Mouse (Mus musculus): ENCODE measurements around the gene Btbd9. TPM values are rescaled to one million over a fixed set of nuclear protein-coding genes. Genes with fewer than 3 reads are reported as not detected.

Btbd9 gene
- polyA plus RNA-seq, 1 experiment from 2014 or later = 63.1 TPM

DNA sequence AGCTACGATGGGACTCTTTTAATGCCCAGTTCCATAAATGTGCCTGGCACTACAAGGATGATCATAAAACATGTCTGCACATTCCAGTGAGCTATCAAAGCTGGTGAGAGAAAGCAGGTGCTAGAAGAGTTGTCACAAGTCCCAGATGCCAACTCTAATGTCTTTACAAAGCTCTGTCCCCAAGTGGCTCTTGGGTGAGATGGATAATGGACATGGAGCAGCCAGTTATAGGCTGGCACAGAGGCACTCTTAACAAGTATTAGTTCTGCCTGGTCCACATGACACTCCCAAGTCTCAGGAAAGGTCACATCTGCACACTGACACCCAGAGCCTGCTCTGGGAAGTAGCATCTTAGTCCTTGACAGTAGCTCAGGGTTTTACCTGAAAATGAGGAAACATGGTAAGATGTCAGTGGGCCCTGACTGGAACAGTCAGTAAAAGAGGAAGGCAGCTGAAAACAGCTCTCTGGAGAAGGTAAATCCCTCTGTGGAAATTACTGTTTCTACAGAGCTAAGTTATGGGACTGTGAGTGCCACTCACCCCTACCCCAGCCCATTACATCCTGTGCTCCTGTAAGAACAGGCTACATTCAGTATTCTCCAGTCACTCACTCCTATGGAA is 91.7 kb downstream of the Btbd9 start:
- ATAC-seq (ENCODE audit: insufficient number of reproducible peaks, insufficient read depth, low FRiP score, low read depth) = no peak
- 98% methylated on average over 1 of the region's 1 CpGs for WGBS
- Histone ChIP-seq H3K27ac (ENCODE audit: low read length) (no peak overlapping the region), H3K4me1 (ENCODE audit: control insufficient read depth, insufficient read depth, low read length) (no peaks in the 10 kb centered on the region), H3K9ac (replicated peaks; ENCODE audit: low read depth, low read length) (no peak overlapping the region), H3K9me3 (ENCODE audit: control insufficient read depth, low read depth, low read length) (no peaks in the 10 kb centered on the region), H3K36me3 (ENCODE audit: control insufficient read depth, insufficient read depth, low read length) (no peaks in the 10 kb centered on the region), H3K4me2 (replicated peaks; ENCODE audit: low read depth, low read length) (no peak overlapping the region), H3K27me3 (ENCODE audit: control insufficient read depth, insufficient read depth, low read length) (no peaks in the 10 kb centered on the region), H3K4me3 (ENCODE audit: low read depth, low read length) (no peak overlapping the region)

DNA sequence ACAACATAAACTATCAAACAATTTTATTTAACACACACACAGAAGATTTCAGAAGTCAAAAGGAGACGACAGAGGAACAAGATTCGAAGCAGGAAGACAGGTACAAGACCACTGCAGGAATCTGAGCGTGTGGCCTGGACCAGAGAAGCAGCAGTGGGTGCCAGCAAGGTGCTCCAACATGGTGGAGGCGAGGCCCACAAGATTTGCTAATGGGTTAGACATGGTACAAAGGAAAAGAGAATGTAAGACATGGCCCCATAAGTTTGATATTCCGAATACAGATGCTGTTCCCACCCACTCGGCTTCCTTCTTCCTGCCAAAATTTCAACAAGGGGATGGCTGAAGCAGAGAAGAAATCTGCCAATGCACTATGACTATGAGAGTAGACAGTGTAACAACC is 94.5 kb downstream of the Btbd9 start:
- Histone ChIP-seq H3K27me3 (ENCODE audit: control insufficient read depth, insufficient read depth, low read length) (no peaks in the 10 kb centered on the region), H3K27ac (ENCODE audit: low read length) (no peak overlapping the region), H3K9me3 (ENCODE audit: control insufficient read depth, low read depth, low read length) (no peaks in the 10 kb centered on the region), H3K36me3 (ENCODE audit: control insufficient read depth, insufficient read depth, low read length) (no peaks in the 10 kb centered on the region), H3K4me3 (ENCODE audit: low read depth, low read length) (no peak overlapping the region), H3K4me2 (replicated peaks; ENCODE audit: low read depth, low read length) (no peak overlapping the region), H3K9ac (replicated peaks; ENCODE audit: low read depth, low read length) (no peak overlapping the region), H3K4me1 (ENCODE audit: control insufficient read depth, insufficient read depth, low read length) (no peaks in the 10 kb centered on the region)
- 86% methylated on average over 6 of the region's 6 CpGs for WGBS
- no peak for ATAC-seq (ENCODE audit: insufficient number of reproducible peaks, insufficient read depth, low FRiP score, low read depth)

DNA sequence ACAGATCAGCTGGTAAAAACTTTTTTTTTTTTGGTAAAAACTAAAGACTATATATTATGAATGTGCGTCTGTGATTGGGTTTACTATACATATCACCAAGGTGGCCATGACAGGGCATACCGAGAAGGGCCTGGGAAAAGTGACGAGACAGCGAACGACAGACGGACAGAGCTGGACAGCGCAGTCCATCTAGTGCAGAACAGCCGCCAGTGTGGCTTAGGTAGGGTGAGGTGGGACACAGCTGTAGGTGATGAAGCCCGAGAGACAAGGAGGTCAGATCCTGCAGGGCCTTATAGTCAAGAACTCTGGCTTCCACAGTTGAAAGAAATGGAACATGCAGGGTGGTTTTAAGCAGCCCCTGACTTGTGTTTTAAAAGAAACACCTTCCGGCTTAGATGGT is 94.9 kb downstream of the Btbd9 start:
- no peak for ATAC-seq (ENCODE audit: insufficient number of reproducible peaks, insufficient read depth, low FRiP score, low read depth)
- Histone ChIP-seq H3K4me1 (ENCODE audit: control insufficient read depth, insufficient read depth, low read length) (no peaks in the 10 kb centered on the region), H3K9ac (replicated peaks; ENCODE audit: low read depth, low read length) (no peak overlapping the region), H3K27ac (ENCODE audit: low read length) (no peak overlapping the region), H3K27me3 (ENCODE audit: control insufficient read depth, insufficient read depth, low read length) (no peaks in the 10 kb centered on the region), H3K36me3 (ENCODE audit: control insufficient read depth, insufficient read depth, low read length) (no peaks in the 10 kb centered on the region), H3K4me2 (replicated peaks; ENCODE audit: low read depth, low read length) (no peak overlapping the region), H3K9me3 (ENCODE audit: control insufficient read depth, low read depth, low read length) (no peaks in the 10 kb centered on the region), H3K4me3 (ENCODE audit: low read depth, low read length) (no peak overlapping the region)
- 92% methylated on average over 10 of the region's 10 CpGs for WGBS

DNA sequence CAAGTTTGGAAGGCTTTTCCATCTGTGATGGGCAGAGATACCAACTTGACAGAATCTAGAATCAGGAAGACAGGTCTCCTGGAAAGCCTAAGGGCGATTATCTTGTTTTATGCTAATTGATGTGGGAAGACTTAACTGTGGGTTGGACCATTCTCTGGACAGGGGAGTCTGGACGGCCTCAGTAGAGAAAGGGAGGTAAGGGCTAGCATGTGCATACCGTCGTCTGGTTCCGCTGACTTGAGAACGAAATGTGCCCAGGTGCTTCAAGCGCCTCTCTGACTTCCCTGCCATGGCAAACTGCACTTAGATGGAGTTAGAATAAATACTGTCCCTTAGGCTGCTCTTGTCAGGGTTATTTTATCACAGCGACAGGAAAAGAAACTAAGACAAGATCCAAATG is 95.9 kb downstream of the Btbd9 start:
- no peak overlapping the region for H3K27ac ChIP-seq (ENCODE audit: low read length)
- no peaks in the 10 kb centered on the region for H3K36me3 ChIP-seq (ENCODE audit: control insufficient read depth, insufficient read depth, low read length)
- no peak overlapping the region for H3K4me3 ChIP-seq (ENCODE audit: low read depth, low read length)
- no peak overlapping the region for H3K4me2 ChIP-seq (replicated peaks; ENCODE audit: low read depth, low read length)
- H3K9ac ChIP-seq (replicated peaks; ENCODE audit: low read depth, low read length) = no peak overlapping the region
- no peak for ATAC-seq (ENCODE audit: insufficient number of reproducible peaks, insufficient read depth, low FRiP score, low read depth)
- 78% methylated on average over 8 of the region's 8 CpGs for WGBS
- no peaks in the 10 kb centered on the region for H3K4me1 ChIP-seq (ENCODE audit: control insufficient read depth, insufficient read depth, low read length)
- no peaks in the 10 kb centered on the region for H3K9me3 ChIP-seq (ENCODE audit: control insufficient read depth, low read depth, low read length)
- no peaks in the 10 kb centered on the region for H3K27me3 ChIP-seq (ENCODE audit: control insufficient read depth, insufficient read depth, low read length)

DNA sequence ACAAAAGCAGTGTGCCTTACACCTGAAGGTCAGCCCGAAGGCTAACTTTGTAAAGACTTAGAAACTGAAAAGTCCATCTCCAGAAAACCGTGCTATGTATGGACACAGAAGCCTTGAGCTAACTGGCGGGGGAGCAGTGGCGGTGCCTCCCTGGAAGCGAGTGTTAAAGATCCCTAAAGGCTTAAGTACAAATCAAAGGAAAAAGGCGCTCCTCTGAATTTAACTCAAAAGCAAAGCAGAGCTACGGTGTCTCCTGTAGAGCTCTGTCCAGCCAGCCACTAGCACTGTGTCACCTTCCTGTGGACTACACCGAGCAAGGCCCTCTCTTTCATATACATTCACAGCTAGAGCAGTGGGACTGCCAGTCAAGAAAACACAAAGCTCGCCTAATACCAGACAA is 98.1 kb downstream of the Btbd9 start:
- H3K4me1 ChIP-seq (ENCODE audit: control insufficient read depth, insufficient read depth, low read length) = no peaks in the 10 kb centered on the region
- WGBS = 74% methylated on average over 9 of the region's 9 CpGs
- no peak overlapping the region for H3K9ac ChIP-seq (replicated peaks; ENCODE audit: low read depth, low read length)
- H3K27me3 ChIP-seq (ENCODE audit: control insufficient read depth, insufficient read depth, low read length) = no peaks in the 10 kb centered on the region
- ATAC-seq (ENCODE audit: insufficient number of reproducible peaks, insufficient read depth, low FRiP score, low read depth) = no peak
- H3K27ac ChIP-seq (ENCODE audit: low read length) = no peak overlapping the region
- H3K36me3 ChIP-seq (ENCODE audit: control insufficient read depth, insufficient read depth, low read length) = no peaks in the 10 kb centered on the region
- H3K4me2 ChIP-seq (replicated peaks; ENCODE audit: low read depth, low read length) = no peak overlapping the region
- no peaks in the 10 kb centered on the region for H3K9me3 ChIP-seq (ENCODE audit: control insufficient read depth, low read depth, low read length)
- H3K4me3 ChIP-seq (ENCODE audit: low read depth, low read length) = no peak overlapping the region

DNA sequence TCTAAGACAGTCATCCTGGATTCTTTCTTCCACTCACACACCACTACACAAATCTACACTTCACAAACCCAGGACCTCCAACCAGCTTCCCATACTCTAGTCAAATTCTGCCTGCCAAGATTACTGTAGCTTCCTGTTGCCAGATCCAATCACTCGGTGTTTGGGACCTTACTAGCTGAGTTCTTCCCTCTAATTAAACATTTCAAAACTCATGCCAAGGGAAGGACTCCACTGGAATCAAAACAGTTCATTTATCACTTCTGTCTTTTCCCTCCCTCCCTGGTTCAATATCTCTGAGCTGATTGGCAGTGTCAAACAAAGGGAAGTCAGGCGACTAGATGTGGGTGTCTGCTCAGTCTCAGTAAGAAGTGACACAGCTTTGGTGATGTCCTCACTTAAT is 101.7 kb downstream of the Btbd9 start:
- peaks cover 18% of the 10 kb centered on the region for H3K4me1 ChIP-seq (ENCODE audit: control insufficient read depth, insufficient read depth, low read length)
- no peak overlapping the region for H3K4me2 ChIP-seq (replicated peaks; ENCODE audit: low read depth, low read length)
- no peak overlapping the region for H3K9ac ChIP-seq (replicated peaks; ENCODE audit: low read depth, low read length)
- no peaks in the 10 kb centered on the region for H3K27me3 ChIP-seq (ENCODE audit: control insufficient read depth, insufficient read depth, low read length)
- 23% methylated on average over 2 of the region's 2 CpGs for WGBS
- H3K9me3 ChIP-seq (ENCODE audit: control insufficient read depth, low read depth, low read length) = no peaks in the 10 kb centered on the region
- ATAC-seq (ENCODE audit: insufficient number of reproducible peaks, insufficient read depth, low FRiP score, low read depth) = no peak
- no peaks in the 10 kb centered on the region for H3K36me3 ChIP-seq (ENCODE audit: control insufficient read depth, insufficient read depth, low read length)
- no peak overlapping the region for H3K4me3 ChIP-seq (ENCODE audit: low read depth, low read length)
- no peak overlapping the region for H3K27ac ChIP-seq (ENCODE audit: low read length)

DNA sequence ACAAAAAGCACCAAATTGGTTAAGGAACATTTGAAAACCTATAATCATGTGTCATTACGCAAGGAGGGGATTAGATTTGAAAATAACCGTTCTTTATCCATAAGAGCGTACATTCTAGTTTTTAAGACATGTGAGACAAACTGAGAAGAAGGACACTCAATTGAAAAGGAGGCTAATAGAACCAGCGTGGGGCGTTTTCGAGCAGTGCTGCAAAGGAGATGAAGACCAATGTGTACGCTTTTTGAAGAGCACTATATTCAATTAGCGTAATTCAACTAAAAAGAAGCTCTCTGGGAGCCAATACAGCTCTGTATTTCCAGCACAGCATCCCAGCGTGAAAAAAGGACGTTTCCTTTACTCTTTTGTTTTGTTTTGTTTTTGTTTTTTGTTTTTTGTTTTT is 103.5 kb downstream of the Btbd9 start:
- no peak overlapping the region for H3K9ac ChIP-seq (replicated peaks; ENCODE audit: low read depth, low read length)
- H3K4me2 ChIP-seq (replicated peaks; ENCODE audit: low read depth, low read length) = no peak overlapping the region
- 95% methylated on average over 10 of the region's 10 CpGs for WGBS
- H3K27ac ChIP-seq (ENCODE audit: low read length) = no peak overlapping the region
- no peak for ATAC-seq (ENCODE audit: insufficient number of reproducible peaks, insufficient read depth, low FRiP score, low read depth)
- peaks cover 34% of the 10 kb centered on the region for H3K4me1 ChIP-seq (ENCODE audit: control insufficient read depth, insufficient read depth, low read length)
- no peaks in the 10 kb centered on the region for H3K27me3 ChIP-seq (ENCODE audit: control insufficient read depth, insufficient read depth, low read length)
- H3K36me3 ChIP-seq (ENCODE audit: control insufficient read depth, insufficient read depth, low read length) = no peaks in the 10 kb centered on the region
- no peaks in the 10 kb centered on the region for H3K9me3 ChIP-seq (ENCODE audit: control insufficient read depth, low read depth, low read length)
- H3K4me3 ChIP-seq (ENCODE audit: low read depth, low read length) = no peak overlapping the region

DNA sequence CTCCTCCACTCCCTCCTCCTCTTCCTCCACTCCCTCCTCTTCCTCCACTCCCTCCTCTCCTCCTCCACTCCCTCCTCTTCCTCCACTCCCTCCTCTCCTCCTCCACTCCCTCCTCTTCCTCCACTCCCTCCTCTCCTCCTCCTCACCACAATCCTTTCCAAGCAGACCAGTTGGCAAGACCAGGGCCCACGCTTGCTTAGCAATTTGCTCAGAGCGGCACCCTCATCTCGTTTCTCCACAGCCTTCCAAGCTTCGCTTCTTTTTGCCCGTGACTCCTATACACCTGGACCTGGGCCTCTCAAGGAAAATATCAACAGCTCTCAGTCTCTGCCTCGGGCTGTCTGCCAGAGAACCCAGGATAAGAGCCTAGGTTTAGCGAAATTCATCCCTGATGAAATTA is 104.8 kb downstream of the Btbd9 start:
- no peak overlapping the region for H3K27ac ChIP-seq (ENCODE audit: low read length)
- no peak for ATAC-seq (ENCODE audit: insufficient number of reproducible peaks, insufficient read depth, low FRiP score, low read depth)
- WGBS = 42% methylated on average over 7 of the region's 7 CpGs

DNA sequence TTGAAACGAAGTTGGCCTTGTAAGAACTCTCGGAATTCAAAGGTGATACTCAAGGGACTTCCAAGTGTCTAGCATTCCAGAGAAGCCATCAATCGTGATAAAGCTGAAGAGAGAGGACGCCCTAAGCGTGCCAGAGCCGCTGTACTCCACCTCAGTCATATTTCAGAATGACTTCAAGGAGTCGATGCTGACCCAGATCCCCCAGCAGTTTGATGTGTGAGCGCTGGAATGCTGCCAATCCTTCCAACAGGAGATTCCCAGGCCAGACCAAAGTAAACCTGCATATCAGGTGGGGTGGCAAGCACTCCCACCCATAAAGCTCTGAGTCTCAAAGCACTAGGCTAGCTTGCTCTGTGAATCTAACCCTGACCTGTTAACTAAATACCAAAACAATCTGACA is 105.5 kb downstream of the Btbd9 start:
- 20% methylated on average over 8 of the region's 8 CpGs for WGBS
- Histone ChIP-seq H3K4me3 (ENCODE audit: low read depth, low read length) (no peak overlapping the region), H3K4me2 (replicated peaks; ENCODE audit: low read depth, low read length) (no peak overlapping the region), H3K9ac (replicated peaks; ENCODE audit: low read depth, low read length) (no peak overlapping the region), H3K27me3 (ENCODE audit: control insufficient read depth, insufficient read depth, low read length) (no peaks in the 10 kb centered on the region), H3K27ac (ENCODE audit: low read length) (no peak overlapping the region; the same call in 1 of the 2 replicates), H3K36me3 (ENCODE audit: control insufficient read depth, insufficient read depth, low read length) (no peaks in the 10 kb centered on the region), H3K4me1 (ENCODE audit: control insufficient read depth, insufficient read depth, low read length) (peaks cover 45% of the 10 kb centered on the region), H3K9me3 (ENCODE audit: control insufficient read depth, low read depth, low read length) (no peaks in the 10 kb centered on the region)
- ATAC-seq (ENCODE audit: insufficient number of reproducible peaks, insufficient read depth, low FRiP score, low read depth) = 0 out of 2 replicates have a peak, but pooled peaks have one; percentile 18

More for the DNA sequence above, 104.8 kb downstream of the Btbd9 start:
- no peaks in the 10 kb centered on the region for H3K27me3 ChIP-seq (ENCODE audit: control insufficient read depth, insufficient read depth, low read length)
- peaks cover 41% of the 10 kb centered on the region for H3K4me1 ChIP-seq (ENCODE audit: control insufficient read depth, insufficient read depth, low read length)
- H3K36me3 ChIP-seq (ENCODE audit: control insufficient read depth, insufficient read depth, low read length) = no peaks in the 10 kb centered on the region
- H3K9me3 ChIP-seq (ENCODE audit: control insufficient read depth, low read depth, low read length) = no peaks in the 10 kb centered on the region
- H3K4me3 ChIP-seq (ENCODE audit: low read depth, low read length) = no peak overlapping the region
- no peak overlapping the region for H3K4me2 ChIP-seq (replicated peaks; ENCODE audit: low read depth, low read length)
- no peak overlapping the region for H3K9ac ChIP-seq (replicated peaks; ENCODE audit: low read depth, low read length)

Data from stomach, embryonic 14.5 days (tissue).